Mouse (Mus musculus) kidney, adult 2 months (tissue): ENCODE measurements around the gene Acvr1.

ENCODE experiments used
- CTCF ChIP-seq: fragments of 200-500 bp; conservative IDR thresholded peaks from 2 replicates; pipeline ENCODE4 v1.5.1; 2011; ENCODE audit warnings: low read depth, mild to moderate bottlenecking, control low read depth, low read length, moderate library complexity, mixed read lengths; ENCODE audit not compliant: insufficient read depth, insufficient read length
- POLR2A ChIP-seq: fragments of 200-500 bp; IDR thresholded peaks from one replicate; pipeline ENCODE4 v1.6.1; 2011; ENCODE audit warnings: low read depth, low read length, control low read depth

- TF ChIP-seq POLR2A (no peak), CTCF (no peak)
Observed at GRCm38 (mm10) chr2:58514489-58514888, 52.5 kb downstream of the Acvr1 start.
